Mouse (Mus musculus) lung, adult 2 months (tissue): Measurements from ENCODE around the gene Mustn1. TPM values are rescaled to one million over a fixed set of nuclear protein-coding genes. Genes with fewer than 3 reads are reported as not detected.

Source experiments
- DNase-seq: peaks from one replicate; pipeline ENCODE4 v3.0.0; 2022
- H3K4me1 ChIP-seq: fragments of 200-500 bp; 2 replicates; pipeline ENCODE4 v1.6.1; 2011; ENCODE audit warnings: low read length; ENCODE audit not compliant: control insufficient read depth, insufficient read depth
- H3K4me3 ChIP-seq: fragments of 200-500 bp; replicated peaks from 2 replicates; pipeline ENCODE3; 2011; ENCODE audit warnings: low read depth, mild to moderate bottlenecking, control low read depth, low read length; ENCODE audit errors: extremely low read depth
- CTCF ChIP-seq: fragments of 200-500 bp; IDR thresholded peaks from 2 replicates; pipeline ENCODE4 v1.5.1; 2011; ENCODE audit warnings: mild to moderate bottlenecking, low read length, control low read depth; ENCODE audit not compliant: insufficient read depth
- POLR2A ChIP-seq: fragments of 200-500 bp; IDR thresholded peaks from 2 replicates; pipeline ENCODE4 v1.6.1; 2011; ENCODE audit warnings: low read depth, mild to moderate bottlenecking, control low read depth, low read length, borderline replicate concordance; ENCODE audit errors: extremely low read depth
- WGBS: fragments of 180-500 bp; shearing (Covaris S2); methylation state at CpG from one replicate; pipeline ENCODE4 v1.1.7; 2018; 5-methylcytosine and 5-hydroxymethylcytosine counted together
- polyA plus RNA-seq: library from polyadenylated mRNA; depleted of rRNA; stranded (reverse); fragments of >200 nt; gene quantifications from 2 replicates; pipeline ENCODE4 v1.2.3, GENCODE M21; 2012; rRNA removed

The Mustn1 gene
- 44.8 and 50.3 TPM in 2 replicates for polyA plus RNA-seq

GRCm38 (mm10) chr14:30878958-30879571, at the start of gene Mustn1:
Gene Mustn1, plus strand, starts transcription at chr14:30879200.
- Histone ChIP-seq H3K4me3 (peak within 1 kb of the TSS; percentile 42), H3K4me1 (peaks cover 12% of the 10 kb centered on the region)
- no peak for TF ChIP-seq CTCF
- no peak for TF ChIP-seq POLR2A
- 29% methylated on average over 11 of the region's 11 CpGs for WGBS
- peak; percentile 39 for DNase-seq

GRCm38 (mm10) chr14:30837416-30837996, 41.5 kb upstream of the Mustn1 start:
- WGBS, result 71% methylated on average over 14 of the region's 14 CpGs
- no peak for DNase-seq
- no peak overlapping the region for H3K4me3 ChIP-seq
- H3K4me1 ChIP-seq, result no peaks in the 10 kb centered on the region
- TF ChIP-seq CTCF, result no peak
- no peak for TF ChIP-seq POLR2A

- 88% methylated on average over 3 of the region's 3 CpGs for WGBS
- no peaks in the 10 kb centered on the region for H3K4me1 ChIP-seq
- no peak for DNase-seq
- no peak overlapping the region for H3K4me3 ChIP-seq
- no peak for TF ChIP-seq POLR2A
- no peak for TF ChIP-seq CTCF
Observed at GRCm38 (mm10) chr14:30843701-30844100, 35.3 kb upstream of the Mustn1 start.

GRCm38 (mm10) chr14:30850504-30850903, 28.5 kb upstream of the Mustn1 start:
- no peak overlapping the region for H3K4me3 ChIP-seq
- no peak for DNase-seq
- TF ChIP-seq CTCF, result no peak
- TF ChIP-seq POLR2A, result no peak
- WGBS, result 97% methylated on average over 5 of the region's 5 CpGs
- no peaks in the 10 kb centered on the region for H3K4me1 ChIP-seq

- no peaks in the 10 kb centered on the region for H3K4me1 ChIP-seq
- 75% methylated on average over 5 of the region's 5 CpGs for WGBS
- no peak overlapping the region for H3K4me3 ChIP-seq
- TF ChIP-seq POLR2A, result no peak
- TF ChIP-seq CTCF, result no peak
- DNase-seq, result no peak
Observed at GRCm38 (mm10) chr14:30852325-30852724, 26.7 kb upstream of the Mustn1 start.

- no peak for DNase-seq
- Histone ChIP-seq H3K4me3 (no peak overlapping the region), H3K4me1 (no peaks in the 10 kb centered on the region)
- no peak for TF ChIP-seq POLR2A
- no peak for TF ChIP-seq CTCF
- 69% methylated on average over 3 of the region's 3 CpGs for WGBS
Observed at GRCm38 (mm10) chr14:30855316-30855715, 23.7 kb upstream of the Mustn1 start.

GRCm38 (mm10) chr14:30856885-30857507, 22.0 kb upstream of the Mustn1 start:
- WGBS, result 62% methylated on average over 10 of the region's 10 CpGs

GRCm38 (mm10) chr14:30857990-30858389, 21.0 kb upstream of the Mustn1 start:
- Histone ChIP-seq H3K4me1 (peaks cover 8% of the 10 kb centered on the region; the same call in 1 of the 2 replicates), H3K4me3 (no peak overlapping the region)
- no peak for DNase-seq
- 75% methylated on average over 4 of the region's 4 CpGs for WGBS
- TF ChIP-seq CTCF, result peak; percentile 46
- no peak for TF ChIP-seq POLR2A

More at GRCm38 (mm10) chr14:30856885-30857507, 22.0 kb upstream of the Mustn1 start:
- no peak for TF ChIP-seq POLR2A
- no peak overlapping the region for H3K4me3 ChIP-seq
- no peak for DNase-seq
- H3K4me1 ChIP-seq, result peaks cover 5% of the 10 kb centered on the region; the same call in 1 of the 2 replicates

- DNase-seq, result peak; percentile 45
- no peak for TF ChIP-seq POLR2A
- TF ChIP-seq CTCF, result no peak
- H3K4me3 ChIP-seq, result no peak overlapping the region
- 31% methylated on average over 16 of the region's 16 CpGs for WGBS
- H3K4me1 ChIP-seq, result peaks cover 8% of the 10 kb centered on the region; the same call in 1 of the 2 replicates
Observed at GRCm38 (mm10) chr14:30861421-30862125, 17.4 kb upstream of the Mustn1 start.

- WGBS, result 65% methylated on average over 9 of the region's 9 CpGs
- TF ChIP-seq POLR2A (no peak), CTCF (no peak)
- Histone ChIP-seq H3K4me1 (peaks cover 11% of the 10 kb centered on the region), H3K4me3 (no peak overlapping the region)
- no peak for DNase-seq
Observed at GRCm38 (mm10) chr14:30862368-30862767, 16.6 kb upstream of the Mustn1 start.
